Mouse (Mus musculus) cerebellum, adult (tissue): ENCODE results near the gene Tlr5.

Experiments
- ATAC-seq: cut with Nextera tagmentation; 2 replicates; pipeline ENCODE4 v1.9.2; 2017; ENCODE audit warnings: mild to moderate bottlenecking, moderate library complexity, mixed read lengths; ENCODE audit not compliant: insufficient number of reproducible peaks, low FRiP score, low TSS enrichment

Gene Tlr5

GRCm38 (mm10) chr1:182953165-182953564 lies 1.4 kb upstream of the Tlr5 start:
- ATAC-seq = no peak

GRCm38 (mm10) chr1:182953667-182954066 lies 921 bp upstream of the Tlr5 start:
- ATAC-seq = no peak

- ATAC-seq = no peak
These were observed 546 bp downstream of the Tlr5 start for GRCm38 (mm10) chr1:182955047-182955620.

- ATAC-seq = no peak
These were observed 1.8 kb downstream of the Tlr5 start for GRCm38 (mm10) chr1:182956186-182956960.

- ATAC-seq = no peak
These were observed 2.6 kb downstream of the Tlr5 start for GRCm38 (mm10) chr1:182957001-182957757.

- ATAC-seq = no peak
These were observed 3.4 kb downstream of the Tlr5 start for GRCm38 (mm10) chr1:182957826-182958544.

- ATAC-seq = no peak
These were observed 4.2 kb downstream of the Tlr5 start for GRCm38 (mm10) chr1:182958824-182959223.

GRCm38 (mm10) chr1:182959251-182959691 lies 4.7 kb downstream of the Tlr5 start:
- no peak for ATAC-seq

GRCm38 (mm10) chr1:182959811-182960455 lies 5.3 kb downstream of the Tlr5 start:
- peak; percentile 85 for ATAC-seq

- ATAC-seq = no peak
These were observed 6.5 kb downstream of the Tlr5 start for GRCm38 (mm10) chr1:182961076-182961475.

- no peak for ATAC-seq
These were observed 8.7 kb downstream of the Tlr5 start for GRCm38 (mm10) chr1:182963329-182963728.

GRCm38 (mm10) chr1:182964855-182965466 lies 10.4 kb downstream of the Tlr5 start:
- ATAC-seq = no peak

GRCm38 (mm10) chr1:182968732-182969131 lies 14.1 kb downstream of the Tlr5 start:
- ATAC-seq = no peak

GRCm38 (mm10) chr1:182972240-182972639 lies 17.7 kb downstream of the Tlr5 start:
- no peak for ATAC-seq

GRCm38 (mm10) chr1:182974826-182975225 lies 20.2 kb downstream of the Tlr5 start:
- no peak for ATAC-seq

- no peak for ATAC-seq
These were observed 26.1 kb downstream of the Tlr5 start for GRCm38 (mm10) chr1:182980702-182981101.

- ATAC-seq = peak; percentile 94
These were observed 28.4 kb downstream of the Tlr5 start for GRCm38 (mm10) chr1:182982995-182983394.

- peak; percentile 21; the same call in 1 of the 2 replicates for ATAC-seq
These were observed 29.0 kb downstream of the Tlr5 start for GRCm38 (mm10) chr1:182983496-182984127.

GRCm38 (mm10) chr1:182986243-182986642 lies 31.7 kb downstream of the Tlr5 start:
- ATAC-seq = no peak
